Mouse (Mus musculus): Measurements from ENCODE around the gene Cpsf7.
"Not testable (repeated sequence)": the region's sequence is repeated elsewhere in the genome, so short reads cannot be mapped to it uniquely, and the experiment has no call there.

The Cpsf7 gene

DNA sequence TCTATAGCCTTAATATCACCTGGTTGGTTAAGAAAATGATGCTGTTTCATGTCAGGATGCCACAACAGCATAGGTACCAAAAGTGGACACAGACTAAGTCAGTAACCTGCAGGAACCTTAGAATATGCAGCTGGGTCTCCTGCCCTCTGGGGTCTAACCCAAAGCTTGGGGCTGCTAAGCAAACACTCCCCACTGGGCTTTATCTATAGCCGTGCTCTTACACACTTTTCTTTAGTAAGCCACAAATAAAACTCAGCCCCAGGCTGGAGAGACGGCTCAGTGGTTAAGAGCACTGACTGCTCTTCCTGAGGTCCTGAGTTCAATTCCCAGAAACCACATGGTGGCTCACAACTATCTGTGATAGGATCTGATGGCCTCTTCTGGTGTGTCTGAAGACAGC lies 31.9 kb downstream of the Cpsf7 start:
- in situ Hi-C loops (cut with MboI; ENCODE audit: unreplicated experiment in 2 of 2), result no loop called here

DNA sequence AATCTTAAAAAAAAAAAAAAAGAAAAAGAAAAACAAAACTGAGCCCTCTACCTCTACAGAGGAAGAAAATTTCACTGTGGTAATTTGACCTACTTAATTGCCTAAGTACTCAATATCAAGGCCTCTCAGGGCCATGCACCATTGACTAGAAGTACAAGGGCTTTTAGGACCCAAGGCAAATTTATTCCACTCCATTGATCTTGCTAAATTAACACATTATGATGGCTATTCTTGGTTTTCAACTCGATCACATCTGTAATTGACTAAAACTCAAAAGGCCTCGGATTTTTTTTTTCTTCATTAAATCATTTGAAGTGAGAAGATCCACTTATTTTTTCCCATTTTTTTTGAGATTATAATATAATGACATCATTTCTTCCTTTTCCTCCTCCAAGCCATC lies 32.4 kb downstream of the Cpsf7 start:
- in situ Hi-C loops (cut with MboI; ENCODE audit: unreplicated experiment in 2 of 2), result no loop called here

GRCm38 (mm10) chr19:10557837-10558375 lies 32.8 kb downstream of the Cpsf7 start:
- in situ Hi-C loops (cut with MboI; ENCODE audit: unreplicated experiment in 2 of 2), result not testable (repeated sequence)

DNA sequence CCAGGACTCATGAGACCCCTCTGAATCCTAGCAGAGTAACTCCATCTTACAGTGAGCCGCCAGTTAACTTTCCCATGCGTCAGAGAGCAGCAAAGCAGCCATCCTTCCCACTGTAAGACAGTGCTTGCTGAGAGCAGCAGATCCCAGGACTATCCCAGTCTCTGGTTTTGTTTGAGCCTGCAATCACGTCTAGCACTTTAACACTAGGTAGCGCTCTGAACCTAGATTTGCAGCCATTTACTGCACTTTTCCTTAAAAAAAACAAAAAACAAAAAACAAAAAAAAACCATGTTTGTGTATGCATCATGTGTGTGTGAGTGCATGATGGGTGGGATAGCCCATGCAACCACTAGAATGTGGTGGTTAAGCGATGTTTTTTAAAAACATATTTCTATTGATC lies 35.0 kb downstream of the Cpsf7 start:
- in situ Hi-C loops (cut with MboI; ENCODE audit: unreplicated experiment in 2 of 2), result no loop called here

GRCm38 (mm10) chr19:10561558-10562314 lies 36.7 kb downstream of the Cpsf7 start:
- in situ Hi-C loops (cut with MboI; ENCODE audit: unreplicated experiment in 2 of 2), result no loop called here

DNA sequence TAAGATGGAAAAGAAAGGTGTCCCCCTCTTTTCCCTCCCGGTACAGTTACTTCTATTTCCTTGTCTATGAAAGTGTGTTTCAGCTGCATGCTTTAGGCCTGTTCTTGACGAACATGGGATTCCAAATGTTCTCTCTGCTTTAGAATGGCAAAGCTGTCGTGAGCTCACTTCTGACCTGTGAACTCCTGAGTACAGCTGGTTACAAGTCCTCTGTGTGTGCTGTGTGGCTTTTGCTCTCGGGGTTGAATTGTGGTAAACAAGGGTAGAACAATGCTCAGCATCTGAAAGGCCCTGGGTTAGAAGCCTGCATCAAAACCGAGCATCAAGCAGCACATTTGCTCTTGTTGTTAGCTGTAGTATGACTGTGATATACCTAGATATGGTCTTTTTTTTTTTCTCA lies 37.3 kb downstream of the Cpsf7 start:
- in situ Hi-C loops (cut with MboI; ENCODE audit: unreplicated experiment in 2 of 2), result no loop called here

DNA sequence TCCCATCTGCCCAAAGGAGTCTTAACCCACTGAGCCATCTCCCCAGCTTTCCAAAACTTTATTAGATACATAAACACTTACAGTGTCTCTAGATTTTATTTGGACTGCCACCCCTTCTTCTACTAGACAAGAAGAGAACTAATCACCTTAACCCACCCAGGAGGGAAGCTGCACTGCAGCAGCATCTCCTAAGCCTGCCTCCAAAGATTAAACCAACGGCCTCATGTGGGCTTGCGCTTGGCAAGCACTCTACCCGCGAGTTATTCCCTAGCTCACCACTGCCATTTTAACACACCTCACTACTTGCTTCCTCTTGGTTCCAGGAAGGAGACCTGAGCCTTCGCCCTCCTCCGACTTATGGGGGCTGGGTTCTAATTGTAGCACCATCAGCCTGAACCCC lies 39.2 kb downstream of the Cpsf7 start:
- in situ Hi-C loops (cut with MboI; ENCODE audit: unreplicated experiment in 2 of 2), result no loop called here

DNA sequence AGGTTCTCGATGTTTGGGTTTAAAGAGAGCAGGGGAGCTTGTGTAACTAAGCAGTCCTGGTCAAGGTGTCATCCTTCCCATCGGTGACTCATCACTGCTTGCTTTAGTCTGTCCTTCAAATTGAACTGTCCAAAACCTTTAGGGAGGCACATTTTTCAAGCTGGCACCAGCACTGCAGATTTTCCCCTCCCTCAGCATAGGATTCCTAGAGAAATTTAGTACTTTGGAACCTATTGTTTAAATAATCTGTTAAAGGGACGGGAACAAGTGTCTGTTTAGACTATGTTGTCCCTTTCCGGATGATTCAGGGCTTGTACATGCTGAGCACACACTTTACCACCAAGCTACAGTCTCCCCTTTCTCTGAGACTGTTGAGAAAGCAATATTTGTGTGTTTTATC lies 40.2 kb downstream of the Cpsf7 start:
- in situ Hi-C loops (cut with MboI; ENCODE audit: unreplicated experiment in 2 of 2), result no loop called here

DNA sequence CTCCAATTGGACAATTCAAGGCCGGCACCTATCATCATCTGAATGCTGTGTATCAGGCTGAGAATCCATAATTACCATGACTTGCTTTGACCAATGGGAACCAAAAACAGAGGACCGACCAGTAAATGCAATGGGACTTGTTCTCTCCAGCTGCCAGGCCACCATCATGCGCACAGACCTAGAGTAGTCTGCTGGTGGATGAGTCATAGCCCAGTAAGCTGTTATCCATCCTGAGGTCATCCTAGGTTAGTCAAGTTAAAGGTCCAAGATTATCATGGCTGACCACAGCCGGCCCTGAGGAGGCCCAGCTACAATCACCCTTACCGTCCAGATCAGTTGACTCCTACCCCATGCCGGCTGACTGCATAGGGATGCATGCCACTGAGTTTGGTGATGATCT lies 44.6 kb downstream of the Cpsf7 start:
- in situ Hi-C loops (cut with MboI; ENCODE audit: unreplicated experiment in 2 of 2), result no loop called here

- in situ Hi-C loops (cut with MboI; ENCODE audit: unreplicated experiment in 2 of 2), result loop anchor here (25.0 kb wide), 2 partner anchors 615 to 640 kb away; no protein-coding TSS in a partner anchor
Observed at GRCm38 (mm10) chr19:10576690-10577561, 51.9 kb downstream of the Cpsf7 start, which contains the start of the genes Cyb561a3 and Tmem138. Cyb561a3 (plus strand) TSS chr19:10577172. Tmem138 (minus strand) TSS chr19:10577362.

DNA sequence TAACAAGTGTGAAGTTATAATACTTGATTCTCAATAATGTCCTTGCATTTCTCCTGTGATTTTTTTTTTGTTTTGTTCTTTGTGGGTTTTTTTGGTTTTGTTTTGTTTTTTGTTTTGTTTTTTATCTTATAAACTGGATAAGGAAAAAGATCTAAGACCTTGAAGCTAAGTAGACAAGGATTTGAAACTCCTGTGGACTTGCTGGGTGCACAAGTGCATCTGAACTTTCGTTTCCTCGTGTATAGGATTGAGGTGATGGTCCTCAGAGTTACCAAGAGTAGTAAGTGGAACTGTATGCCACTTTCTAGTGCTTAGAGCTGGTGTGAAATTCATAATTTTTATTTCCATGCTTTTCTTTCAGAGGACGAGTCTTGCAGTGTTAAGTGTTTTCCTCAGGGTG lies 55.0 kb downstream of the Cpsf7 start:
- in situ Hi-C loops (cut with MboI; ENCODE audit: unreplicated experiment in 2 of 2), result loop anchor here (25.0 kb wide), 2 partner anchors 618 to 643 kb away; no protein-coding TSS in a partner anchor

GRCm38 (mm10) chr19:10580761-10581160 lies 55.7 kb downstream of the Cpsf7 start:
- in situ Hi-C loops (cut with MboI; ENCODE audit: unreplicated experiment in 2 of 2), result loop anchor here (25.0 kb wide), 2 partner anchors 618 to 643 kb away; no protein-coding TSS in a partner anchor

GRCm38 (mm10) chr19:10581984-10582383 lies 56.9 kb downstream of the Cpsf7 start:
- in situ Hi-C loops (cut with MboI; ENCODE audit: unreplicated experiment in 2 of 2), result loop anchor here (25.0 kb wide), 2 partner anchors 620 to 645 kb away; no protein-coding TSS in a partner anchor

GRCm38 (mm10) chr19:10583550-10584146 lies 58.6 kb downstream of the Cpsf7 start:
- in situ Hi-C loops (cut with MboI; ENCODE audit: unreplicated experiment in 2 of 2), result loop anchor here (25.0 kb wide), 2 partner anchors 621 to 646 kb away; no protein-coding TSS in a partner anchor

DNA sequence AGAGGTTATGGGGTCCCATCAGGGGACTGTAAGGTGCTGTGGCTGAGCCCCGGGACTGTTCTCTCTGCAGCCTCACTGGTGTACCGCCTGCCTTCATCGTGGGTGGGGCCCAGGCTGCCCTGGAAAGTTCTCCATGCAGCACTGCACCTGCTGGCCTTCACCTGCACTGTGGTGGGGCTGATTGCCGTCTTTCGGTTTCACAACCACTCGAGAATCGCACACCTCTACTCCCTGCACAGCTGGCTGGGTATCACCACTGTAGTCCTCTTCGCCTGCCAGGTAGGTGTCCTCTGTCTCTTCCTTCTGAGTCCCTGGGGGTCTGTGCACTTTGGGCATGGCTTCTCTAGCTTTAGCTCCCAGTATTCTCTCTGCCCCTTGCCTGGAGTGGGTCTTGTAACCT lies 60.0 kb downstream of the Cpsf7 start:
- in situ Hi-C loops (cut with MboI; ENCODE audit: unreplicated experiment in 2 of 2), result loop anchor here (25.0 kb wide), 2 partner anchors 623 to 648 kb away; no protein-coding TSS in a partner anchor

GRCm38 (mm10) chr19:10587231-10587630 lies 62.2 kb downstream of the Cpsf7 start:
- in situ Hi-C loops (cut with MboI; ENCODE audit: unreplicated experiment in 2 of 2), result loop anchor here (25.0 kb wide), 2 partner anchors 625 to 650 kb away; no protein-coding TSS in a partner anchor

DNA sequence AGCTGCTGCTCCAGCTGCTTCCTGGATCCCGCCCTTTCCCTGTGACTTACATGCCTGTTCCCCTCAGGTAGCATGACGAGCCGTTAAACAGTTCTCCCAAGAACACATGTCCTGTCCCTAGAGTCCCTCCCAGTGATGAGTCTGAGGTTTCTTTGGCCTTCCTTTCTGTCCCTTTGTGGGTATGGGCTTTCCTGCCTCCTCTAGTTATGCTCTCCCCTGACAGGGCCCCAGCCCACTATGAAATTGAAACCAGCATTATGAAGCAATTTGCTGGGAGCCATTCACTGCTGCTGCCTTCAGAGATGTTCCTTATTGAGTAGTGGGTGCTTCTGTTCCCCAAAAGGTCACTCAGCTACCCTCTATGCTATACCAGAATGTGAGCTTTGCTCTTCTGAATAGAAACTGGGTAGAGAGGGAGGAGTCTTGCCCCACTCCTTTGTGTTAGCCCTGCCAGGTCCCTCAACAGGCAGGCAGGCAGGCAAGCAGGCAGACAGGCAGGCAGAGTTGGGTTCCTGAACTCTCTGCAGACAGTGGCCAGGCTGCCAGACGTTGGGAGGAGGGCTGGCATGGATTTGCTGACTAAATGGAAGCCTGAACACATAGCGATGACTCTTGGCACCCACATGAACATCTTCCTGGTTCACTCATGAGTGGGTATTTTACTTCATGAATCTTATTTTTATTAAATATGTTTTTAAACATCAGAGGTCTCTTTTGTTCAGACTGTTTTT lies 64.2 kb downstream of the Cpsf7 start:
- in situ Hi-C loops (cut with MboI; ENCODE audit: unreplicated experiment in 2 of 2), result loop anchor here (25.0 kb wide), 2 partner anchors 627 to 652 kb away; no protein-coding TSS in a partner anchor

- in situ Hi-C loops (cut with MboI; ENCODE audit: unreplicated experiment in 2 of 2), result loop anchor here (25.0 kb wide), 2 partner anchors 628 to 653 kb away; no protein-coding TSS in a partner anchor
Observed at GRCm38 (mm10) chr19:10590301-10590700, 65.2 kb downstream of the Cpsf7 start.

GRCm38 (mm10) chr19:10591659-10592377 lies 66.8 kb downstream of the Cpsf7 start:
- in situ Hi-C loops (cut with MboI; ENCODE audit: unreplicated experiment in 2 of 2), result loop anchor here (25.0 kb wide), 2 partner anchors 630 to 655 kb away; no protein-coding TSS in a partner anchor
